Mouse (Mus musculus) adrenal gland, adult 8-10 months (tissue): ENCODE data around the gene Lrrc74b. TPM values are rescaled to one million over a fixed set of nuclear protein-coding genes. Genes with fewer than 3 reads are reported as not detected.
"Not testable (repeated sequence)": the region's sequence is repeated elsewhere in the genome, so short reads cannot be mapped to it uniquely, and the experiment has no call there.

Experiments
- DNase-seq: peaks from one replicate; pipeline ENCODE4 v3.0.0; 2022
- total RNA-seq, 4 experiments: library from RNA; stranded (reverse); gene quantifications; 2 replicates each; pipeline ENCODE4 v1.2.4; 2022

Lrrc74b gene
- total RNA-seq, 4 experiments from 2014 or later, result 0.12 to 0.46 (median 0.34) TPM; not detected in 1

DNA sequence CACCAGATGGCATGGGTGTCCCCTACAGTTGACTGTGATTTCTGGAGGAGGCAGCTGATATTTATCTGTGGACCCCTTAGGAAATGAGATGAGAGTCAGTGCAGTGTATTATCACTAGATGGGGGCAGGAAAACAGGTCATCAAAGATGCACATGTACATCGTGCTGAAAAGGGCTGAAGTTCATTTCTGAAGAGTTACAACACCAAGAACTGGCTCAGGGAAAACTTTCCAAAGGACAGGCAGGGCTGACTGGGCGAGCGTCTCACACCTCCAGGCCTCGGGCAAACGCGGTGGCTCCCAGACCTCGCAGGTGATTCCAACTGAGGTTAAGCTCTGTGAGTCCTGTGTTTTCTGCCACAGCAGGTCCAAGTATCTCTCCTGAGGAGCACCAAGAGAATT is 8.2 kb downstream of the Lrrc74b start:
- no peak for DNase-seq

DNA sequence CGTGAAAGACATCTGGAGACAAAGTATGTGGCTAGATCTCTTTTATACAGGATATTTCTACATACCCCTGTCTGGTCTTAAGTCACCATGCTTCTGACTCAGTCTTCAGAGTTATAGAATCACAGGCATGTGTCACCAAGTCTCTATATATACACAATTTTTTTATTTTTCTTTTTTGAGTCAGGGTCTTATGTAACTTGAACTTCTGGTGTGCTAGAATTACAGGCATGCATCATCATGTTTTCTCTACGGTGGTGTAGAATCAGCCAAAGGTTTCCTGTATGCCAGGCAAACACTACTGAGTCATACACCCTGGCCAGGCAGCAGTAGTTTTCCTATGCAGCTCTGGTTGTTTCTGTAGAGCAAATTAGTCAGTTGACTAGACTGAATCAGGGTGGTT is 18.4 kb downstream of the Lrrc74b start:
- no peak for DNase-seq

- DNase-seq, result no peak
These were observed 24.5 kb downstream of the Lrrc74b start for GRCm38 (mm10) chr16:17536584-17536983.

DNA sequence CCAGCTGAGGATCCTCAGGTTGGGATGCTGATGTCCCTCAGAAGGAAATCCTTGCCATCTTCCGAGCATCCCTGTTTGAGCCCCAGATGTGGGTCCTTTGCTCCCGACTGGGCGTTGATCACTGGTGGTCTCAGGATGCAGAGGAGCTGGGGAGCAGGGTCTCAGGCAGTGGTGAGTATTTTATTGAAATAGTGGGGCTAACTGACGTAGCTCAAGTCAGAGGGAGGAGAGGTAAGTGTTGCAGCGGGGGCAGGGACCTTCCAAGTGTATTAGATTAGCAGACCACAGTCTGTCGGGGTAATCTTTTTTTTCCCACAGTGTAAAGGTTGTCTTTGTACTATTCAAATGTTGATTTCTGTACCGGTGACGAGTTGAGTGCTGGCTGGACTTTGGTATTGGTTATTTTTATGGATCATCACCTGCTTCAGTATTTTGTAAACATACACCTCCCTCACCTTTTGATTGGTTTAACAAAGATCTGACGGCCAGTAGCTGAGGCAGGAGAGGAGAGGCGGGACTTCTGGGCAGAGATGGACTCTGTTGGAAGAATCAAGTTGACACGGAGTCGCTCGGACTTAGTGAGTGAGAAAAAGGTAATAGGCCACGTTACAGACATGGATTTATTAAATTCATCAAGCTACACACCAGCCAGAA is 28.2 kb downstream of the Lrrc74b start:
- no peak for DNase-seq

DNA sequence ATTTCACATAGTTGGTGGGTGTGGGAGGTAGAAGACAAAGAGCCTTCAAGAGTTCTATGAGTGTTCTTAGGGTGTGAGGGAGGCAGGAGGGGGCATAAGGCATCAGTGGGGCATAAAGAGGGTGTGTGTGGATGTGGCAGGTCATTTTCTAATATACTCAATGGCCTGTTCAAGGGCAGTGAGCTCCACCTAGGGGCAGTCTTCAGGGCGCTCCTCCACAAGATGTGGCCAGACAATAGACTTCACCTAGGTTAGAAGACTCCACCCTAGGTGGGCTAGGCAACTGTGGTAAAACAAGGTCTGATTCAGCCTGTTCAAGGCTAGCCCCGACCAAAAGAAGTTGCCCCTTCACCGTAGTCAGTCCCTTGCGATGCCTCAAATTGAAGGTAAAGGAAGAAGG is 28.8 kb downstream of the Lrrc74b start:
- no peak for DNase-seq

DNA sequence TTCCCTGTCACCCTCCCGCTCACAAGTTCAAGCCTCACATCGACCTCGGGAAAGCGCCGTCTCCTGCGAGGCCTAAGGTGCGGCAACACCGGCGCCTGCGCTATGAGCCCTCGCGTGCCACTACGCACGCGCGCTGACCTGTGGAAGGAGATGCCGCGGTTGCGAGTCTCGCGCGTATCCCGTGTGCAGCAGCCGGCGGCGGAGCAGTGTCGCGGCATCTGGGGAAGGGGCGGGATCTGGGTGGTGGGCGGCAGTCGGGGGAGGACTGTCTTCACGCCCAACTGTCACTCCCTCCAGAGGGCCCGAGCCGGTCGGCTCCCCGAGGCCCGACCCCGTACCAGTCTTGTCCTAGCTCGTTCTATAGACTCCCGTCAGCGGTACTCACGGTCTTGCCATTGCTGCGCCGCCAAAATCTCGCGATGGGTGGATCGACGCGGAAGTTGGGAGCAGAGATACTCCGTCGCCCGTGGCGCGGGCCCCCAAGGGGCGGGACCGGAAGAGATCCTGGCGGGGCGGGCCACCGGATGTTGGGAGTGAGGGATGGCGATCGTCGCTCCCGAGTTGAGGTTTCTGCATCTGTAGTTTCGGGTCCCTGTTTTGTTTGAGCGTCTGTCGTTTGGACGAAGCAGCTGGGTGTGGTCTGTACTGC is 30.3 kb downstream of the Lrrc74b start, which contains the start of gene Thap7:
Gene Thap7, minus strand, starts transcription at position 497 of the 649 bp plus-strand sequence.
- peak; percentile 95 for DNase-seq

- DNase-seq, result no peak
These were observed 31.0 kb downstream of the Lrrc74b start for GRCm38 (mm10) chr16:17529981-17530586.

- DNase-seq, result no peak
These were observed 32.8 kb downstream of the Lrrc74b start for GRCm38 (mm10) chr16:17528276-17528675.

DNA sequence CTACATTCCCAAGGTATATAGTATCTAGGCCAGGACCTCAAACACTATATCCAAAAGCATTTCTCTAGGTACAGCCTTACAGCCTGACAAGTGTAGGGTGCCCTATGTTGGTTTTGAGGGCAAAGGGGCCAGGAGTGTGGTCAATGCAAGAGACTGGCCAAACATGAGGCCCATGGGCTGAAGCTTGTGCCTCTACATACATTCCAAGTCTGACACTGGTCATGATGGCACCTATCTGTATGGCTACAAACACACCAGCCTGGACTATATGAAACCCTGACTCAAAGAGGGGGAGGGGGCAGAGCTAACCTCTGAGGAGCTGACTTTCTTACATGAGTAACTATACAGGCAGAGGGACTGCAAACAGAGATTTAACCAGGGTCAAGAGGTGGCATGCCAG is 33.4 kb downstream of the Lrrc74b start:
- DNase-seq, result no peak

DNA sequence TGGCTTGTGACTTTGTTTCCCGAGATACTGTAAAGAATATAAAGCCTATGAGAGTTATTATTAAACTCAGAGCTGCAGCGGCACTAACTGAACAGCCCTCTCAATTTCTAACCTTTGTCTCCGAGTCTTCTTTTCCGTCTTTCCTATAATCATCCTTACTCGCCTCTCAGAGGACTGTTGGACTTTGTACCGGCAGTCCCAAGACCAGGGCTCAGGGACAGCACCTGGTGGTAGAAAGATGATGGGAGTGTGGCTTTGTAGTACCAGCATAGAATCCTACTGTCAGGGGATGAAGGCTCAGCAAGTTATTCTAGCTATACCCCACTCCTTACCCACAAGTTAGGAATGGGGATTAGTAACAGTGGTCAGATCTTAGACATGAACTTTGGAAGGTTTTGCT is 34.8 kb downstream of the Lrrc74b start:
- no peak for DNase-seq

GRCm38 (mm10) chr16:17525524-17525923 is 35.5 kb downstream of the Lrrc74b start:
- no peak for DNase-seq

DNA sequence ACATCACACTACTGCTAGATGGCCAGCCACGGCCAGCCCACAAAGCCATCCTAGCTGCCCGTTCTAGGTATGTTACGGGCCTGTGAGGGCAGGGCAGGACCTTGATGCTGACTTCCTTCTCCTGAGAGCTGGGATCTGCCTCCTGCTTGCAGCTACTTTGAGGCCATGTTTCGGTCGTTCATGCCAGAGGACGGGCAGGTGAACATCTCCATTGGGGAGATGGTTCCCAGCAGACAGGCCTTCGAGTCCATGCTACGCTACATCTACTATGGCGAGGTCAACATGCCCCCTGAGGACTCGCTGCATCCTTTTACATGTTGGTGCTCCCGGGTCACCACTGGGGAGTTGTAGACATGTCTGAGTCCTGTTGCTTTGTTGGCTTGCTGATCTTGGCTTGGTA is 36.9 kb downstream of the Lrrc74b start:
- no peak for DNase-seq

GRCm38 (mm10) chr16:17518910-17519309 is 42.1 kb downstream of the Lrrc74b start:
- DNase-seq, result no peak

DNA sequence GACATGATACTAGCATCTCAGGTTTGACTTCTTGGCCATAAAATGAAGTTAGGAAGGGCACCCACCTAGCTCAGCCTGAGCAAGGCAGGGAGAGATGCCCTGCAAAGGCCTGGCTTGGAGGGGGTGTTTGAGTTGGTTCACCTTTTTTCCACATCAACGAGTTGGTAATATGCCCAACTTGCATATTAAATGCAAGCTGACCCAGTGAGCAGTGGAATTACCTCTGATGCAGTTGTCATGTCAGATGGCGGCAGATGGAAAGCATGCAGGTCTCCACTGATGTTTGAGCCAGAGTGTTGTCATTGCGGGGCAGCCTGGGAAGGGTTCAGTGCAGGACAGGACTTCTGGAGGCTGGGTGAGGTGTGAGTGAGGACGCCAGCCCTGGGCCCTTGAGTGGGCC is 49.6 kb downstream of the Lrrc74b start:
- no peak for DNase-seq

DNA sequence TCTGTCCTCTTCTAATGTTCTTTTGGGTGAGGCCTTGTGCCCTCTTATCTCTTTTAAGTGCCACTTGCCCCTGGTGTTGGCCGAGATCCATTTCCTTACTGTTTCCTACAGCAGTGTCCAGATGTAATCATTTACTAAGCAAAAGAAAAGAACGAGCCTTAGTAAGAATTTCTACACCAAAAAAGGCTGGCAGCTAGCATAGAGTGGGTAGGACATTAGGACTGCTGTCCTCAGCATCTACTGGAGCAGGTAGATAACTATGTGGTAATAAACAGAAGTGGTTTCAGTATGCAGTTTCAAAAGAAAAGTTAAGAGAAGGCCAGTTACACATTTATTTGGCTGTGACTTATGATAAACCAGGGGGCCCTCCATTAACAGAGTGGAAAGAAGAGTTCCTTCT is 50.4 kb downstream of the Lrrc74b start:
- DNase-seq, result no peak

GRCm38 (mm10) chr16:17510143-17510542 is 50.9 kb downstream of the Lrrc74b start:
- no peak for DNase-seq

GRCm38 (mm10) chr16:17509240-17509597 is 51.8 kb downstream of the Lrrc74b start:
- no peak for DNase-seq

GRCm38 (mm10) chr16:17508546-17509239 is 52.4 kb downstream of the Lrrc74b start, which contains the start of gene Lztr1:
Gene Lztr1, plus strand, starts transcription at chr16:17508688.
- peak; percentile 83 for DNase-seq

DNA sequence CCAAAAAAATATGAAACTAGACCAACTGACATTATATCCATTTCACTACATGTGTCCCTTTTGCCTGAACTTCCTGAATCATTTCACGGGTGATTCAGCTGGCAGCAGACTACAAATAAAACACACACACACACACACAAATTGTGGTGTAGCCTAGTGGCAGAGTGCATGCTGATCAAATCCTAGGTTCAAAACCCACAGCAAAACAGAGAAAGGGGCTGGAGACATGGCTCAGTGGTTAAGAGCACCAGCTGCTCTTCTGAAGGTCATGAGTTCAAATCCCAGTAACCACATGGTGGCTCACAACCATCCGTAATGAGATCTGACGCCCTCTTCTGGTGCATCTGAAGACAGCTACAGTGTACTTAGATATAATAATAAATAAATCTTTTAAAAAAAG is 53.0 kb downstream of the Lrrc74b start:
- DNase-seq, result not testable (repeated sequence)

GRCm38 (mm10) chr16:17507018-17507552 is 54.0 kb downstream of the Lrrc74b start:
- DNase-seq, result no peak

DNA sequence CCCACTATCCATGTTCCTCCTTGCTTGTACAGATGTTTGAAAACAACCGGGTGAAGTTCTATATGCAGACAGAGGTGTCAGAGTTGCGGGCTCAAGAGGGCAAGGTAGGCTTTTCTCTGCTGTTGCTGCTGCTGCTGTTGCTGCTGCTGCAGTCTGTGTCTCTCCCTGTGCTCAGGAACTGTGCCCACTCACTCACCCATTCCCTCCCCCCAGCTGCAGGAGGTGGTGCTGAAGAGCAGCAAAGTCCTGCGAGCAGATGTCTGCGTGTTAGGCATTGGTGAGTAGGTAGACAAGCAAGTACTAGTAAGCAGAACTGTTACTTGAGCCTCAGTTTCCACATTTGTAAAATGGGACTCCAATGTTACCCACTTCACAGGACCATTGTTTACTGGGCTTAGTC is 58.4 kb downstream of the Lrrc74b start:
- no peak for DNase-seq

DNA sequence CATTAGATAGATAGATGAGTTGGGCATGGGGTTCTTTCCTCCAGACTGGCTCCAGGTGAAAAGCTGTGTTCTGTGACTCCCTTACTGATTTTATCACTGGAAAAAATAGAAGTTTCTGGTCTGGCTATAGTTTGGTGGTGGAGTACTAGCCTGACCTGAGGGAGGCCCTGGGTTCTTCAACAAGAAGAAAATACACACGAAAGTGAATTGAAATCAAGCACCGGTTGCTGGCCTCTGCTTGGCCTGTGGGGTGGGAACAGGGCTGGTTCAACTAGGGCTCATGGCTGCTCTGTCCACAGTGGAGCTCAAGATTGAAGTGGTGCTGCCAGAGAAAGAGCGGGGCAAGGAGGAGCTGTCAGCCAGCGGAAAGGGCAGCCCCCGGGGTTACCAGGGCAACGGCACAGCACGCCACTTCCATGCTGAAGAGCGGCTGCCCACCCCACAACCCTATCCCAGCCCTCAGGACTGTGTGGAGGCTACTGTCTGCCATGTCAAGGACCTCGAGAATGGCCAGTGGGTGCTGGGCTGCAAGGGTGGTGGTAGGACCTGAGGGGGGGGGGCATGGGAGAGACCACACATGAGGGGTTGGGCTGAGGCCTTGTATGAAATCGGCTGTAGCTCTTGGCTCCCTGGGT is 61.7 kb downstream of the Lrrc74b start:
- no peak for DNase-seq
